Mouse (Mus musculus): ENCODE measurements around the gene Gsc.
A peak's percentile ranks its signal among the peaks of the same experiment; 100 is the strongest.
"Not testable (repeated sequence)": the region's sequence is repeated elsewhere in the genome, so short reads cannot be mapped to it uniquely, and the experiment has no call there.

Gene Gsc

GRCm38 (mm10) chr12:104450257-104450656, 22.9 kb downstream of the Gsc start:
- DNase-seq = no peak

GRCm38 (mm10) chr12:104448099-104448498, 25.0 kb downstream of the Gsc start:
- peak; percentile 11 to 46 for DNase-seq

- DNase-seq = not testable (repeated sequence)
Measured at GRCm38 (mm10) chr12:104447056-104447455, 26.1 kb downstream of the Gsc start.

GRCm38 (mm10) chr12:104443716-104444115, 29.4 kb downstream of the Gsc start:
- no peak for DNase-seq

- DNase-seq = peak; percentile 14 to 65
Measured at GRCm38 (mm10) chr12:104440087-104440760, 32.9 kb downstream of the Gsc start.

- no peak for DNase-seq
Measured at GRCm38 (mm10) chr12:104433951-104434735, 39.0 kb downstream of the Gsc start.

- no peak for DNase-seq
Measured at GRCm38 (mm10) chr12:104433214-104433613, 39.9 kb downstream of the Gsc start.

GRCm38 (mm10) chr12:104431359-104431758, 41.8 kb downstream of the Gsc start:
- no peak for DNase-seq

GRCm38 (mm10) chr12:104426915-104427314, 46.2 kb downstream of the Gsc start:
- DNase-seq = peak in 1 of 2 experiments; percentile 27

- DNase-seq = no peak
Measured at GRCm38 (mm10) chr12:104425591-104425990, 47.5 kb downstream of the Gsc start.

GRCm38 (mm10) chr12:104422615-104423392, 50.3 kb downstream of the Gsc start:
- DNase-seq = no peak
